Mouse (Mus musculus) MEL (cell line): ENCODE measurements at regions not wholly inside any gene's neighbourhood (a gene's known extent, or its start where the extent isn't known, plus 50 kb on each side); places are given as distances from the start of the nearest gene placed in this dataset.

Experiments used
- DNase-seq: peaks from one replicate; pipeline ENCODE4 v3.0.0; 2011; ENCODE audit warnings: low read depth, low spot score
- H3K27ac ChIP-seq: 2 replicates; pipeline ENCODE4 v1.5.1; 2012; ENCODE audit warnings: low read depth, mild to moderate bottlenecking, control low read depth, low read length, moderate library complexity; ENCODE audit not compliant: control insufficient read depth
- H3K27me3 ChIP-seq, 2 experiments: fragments of 150-350 bp in 1 of 2; sonication (generic) in 1 of 2; 2 replicates each; pipeline ENCODE4 v1.6.1; 2012; ENCODE audit warnings: low read length in 2 of 2, mild to moderate bottlenecking in 2 of 2, improper control_type of control experiment in 1 of 2, moderate library complexity in 1 of 2; ENCODE audit not compliant: insufficient read depth in 2 of 2, control insufficient read depth in 1 of 2
- H3K36me3 ChIP-seq, 2 experiments: 2 replicates each; pipeline ENCODE4 v1.6.1; 2012 to 2014; ENCODE audit warnings: low read length in 2 of 2, improper control_type of control experiment in 1 of 2, inconsistent platforms in 1 of 2, mild to moderate bottlenecking in 1 of 2; ENCODE audit not compliant: insufficient read depth in 2 of 2, control insufficient read depth in 1 of 2
- H3K4me1 ChIP-seq, 2 experiments: fragments of 150-350 bp in 1 of 2; sonication (generic) in 1 of 2; 2 replicates each; pipeline ENCODE4 v1.6.1; 2012; ENCODE audit warnings: low read length in 2 of 2, improper control_type of control experiment in 1 of 2, mild to moderate bottlenecking in 1 of 2; ENCODE audit not compliant: insufficient read depth in 2 of 2, control insufficient read depth in 1 of 2
- H3K4me3 ChIP-seq, 2 experiments: fragments of 150-350 bp in 1 of 2; sonication (generic) in 1 of 2; 2 replicates each; pipeline ENCODE4 v1.5.1; 2012; ENCODE audit warnings: low read depth in 2 of 2, low read length in 2 of 2, mild to moderate bottlenecking in 2 of 2, moderate library complexity in 2 of 2, control low read depth in 1 of 2, improper control_type of control experiment in 1 of 2; ENCODE audit not compliant: control insufficient read depth in 1 of 2, insufficient read depth in 1 of 2
- H3K79me2 ChIP-seq: 2 replicates; pipeline ENCODE4 v1.6.1; 2012; ENCODE audit warnings: mild to moderate bottlenecking, low read length, moderate library complexity; ENCODE audit not compliant: control insufficient read depth, poor library complexity, insufficient read depth
- H3K9ac ChIP-seq: 2 replicates; pipeline ENCODE4 v1.6.1; 2012; ENCODE audit warnings: low read depth, mild to moderate bottlenecking, control low read depth, low read length, moderate library complexity; ENCODE audit not compliant: control insufficient read depth, poor library complexity, severe bottlenecking
- H3K9me3 ChIP-seq: fragments of 150-350 bp; sonication (generic); replicated peaks from 2 replicates; pipeline ENCODE4 v1.6.1; 2012; ENCODE audit warnings: mild to moderate bottlenecking, low read length, improper control_type of control experiment, moderate library complexity; ENCODE audit not compliant: insufficient read depth
- BHLHE40 ChIP-seq: IDR thresholded peaks from 2 replicates; pipeline ENCODE4 v1.6.1; 2012; ENCODE audit warnings: low read depth, mild to moderate bottlenecking, inconsistent platforms, low read length, improper control_type of control experiment, borderline replicate concordance
- CHD1 ChIP-seq: IDR thresholded peaks from 2 replicates; pipeline ENCODE4 v1.6.1; 2012; ENCODE audit warnings: low read depth, mild to moderate bottlenecking, inconsistent platforms, low read length, improper control_type of control experiment
- E2F4 ChIP-seq: IDR thresholded peaks from 2 replicates; pipeline ENCODE4 v1.6.1; 2011; ENCODE audit warnings: low read depth, low read length, improper control_type of control experiment, borderline replicate concordance
- EP300 ChIP-seq, 2 experiments: IDR thresholded peaks; 2 replicates each; pipeline ENCODE4 v1.6.1; 2011; ENCODE audit warnings: improper control_type of control experiment in 2 of 2, low read length in 2 of 2, low read depth in 1 of 2, mild to moderate bottlenecking in 1 of 2
- GABPA ChIP-seq: IDR thresholded peaks from 2 replicates; pipeline ENCODE4 v1.6.1; 2012; ENCODE audit warnings: low read depth, mild to moderate bottlenecking, inconsistent platforms, low read length, improper control_type of control experiment, moderate library complexity
- GATA1 ChIP-seq: IDR thresholded peaks from 2 replicates; pipeline ENCODE4 v1.6.1; 2011; ENCODE audit warnings: low read depth, low read length, improper control_type of control experiment
- KAT2A ChIP-seq: conservative IDR thresholded peaks from 2 replicates; pipeline ENCODE4 v1.6.1; 2012; ENCODE audit warnings: low read depth, low read length, improper control_type of control experiment, inconsistent platforms
- MAX ChIP-seq: IDR thresholded peaks from 2 replicates; pipeline ENCODE4 v1.6.1; 2011; ENCODE audit warnings: low read length, improper control_type of control experiment
- MAZ ChIP-seq: IDR thresholded peaks from 2 replicates; pipeline ENCODE4 v1.6.1; 2012; ENCODE audit warnings: low read depth, mild to moderate bottlenecking, inconsistent platforms, low read length, improper control_type of control experiment
- MEF2A ChIP-seq: IDR thresholded peaks from 2 replicates; pipeline ENCODE4 v1.6.1; 2014; ENCODE audit warnings: low read depth, mild to moderate bottlenecking, inconsistent platforms, low read length, improper control_type of control experiment; ENCODE audit not compliant: poor library complexity, insufficient replicate concordance, severe bottlenecking; ENCODE audit errors: extremely low read depth
- MXI1 ChIP-seq: IDR thresholded peaks from 2 replicates; pipeline ENCODE4 v1.6.1; 2011; ENCODE audit warnings: mild to moderate bottlenecking, low read depth, low read length, improper control_type of control experiment
- MYC ChIP-seq: IDR thresholded peaks from 2 replicates; pipeline ENCODE4 v1.6.1; 2011; ENCODE audit warnings: low read depth, mild to moderate bottlenecking, low read length, improper control_type of control experiment, moderate library complexity
- POLR2AphosphoS2 ChIP-seq: IDR thresholded peaks from 2 replicates; pipeline ENCODE4 v1.6.1; 2011; ENCODE audit warnings: low read length, improper control_type of control experiment
- POLR2AphosphoS5 ChIP-seq: IDR thresholded peaks from 2 replicates; pipeline ENCODE4 v1.6.1; 2012; ENCODE audit warnings: low read depth, borderline replicate concordance, mild to moderate bottlenecking, inconsistent platforms, low read length, moderate library complexity, mixed read lengths
- RAD21 ChIP-seq: IDR thresholded peaks from 2 replicates; pipeline ENCODE4 v1.6.1; 2011; ENCODE audit warnings: mild to moderate bottlenecking, low read depth, low read length, improper control_type of control experiment
- TAL1 ChIP-seq: IDR thresholded peaks from 2 replicates; pipeline ENCODE4 v1.6.1; 2012; ENCODE audit warnings: mild to moderate bottlenecking, inconsistent platforms, low read length, moderate library complexity, mixed read lengths
- USF1 ChIP-seq: IDR thresholded peaks from 2 replicates; pipeline ENCODE4 v1.6.1; 2014; ENCODE audit warnings: low read depth, mild to moderate bottlenecking, inconsistent platforms, low read length, improper control_type of control experiment, moderate library complexity
- USF2 ChIP-seq, 2 experiments: IDR thresholded peaks; 2 replicates each; pipeline ENCODE4 v1.6.1; 2011 to 2012; ENCODE audit warnings: improper control_type of control experiment in 2 of 2, low read length in 2 of 2, borderline replicate concordance in 1 of 2, inconsistent platforms in 1 of 2, low read depth in 1 of 2, mild to moderate bottlenecking in 1 of 2; ENCODE audit not compliant: insufficient read depth in 1 of 2
- ZC3H11A ChIP-seq: IDR thresholded peaks from 2 replicates; pipeline ENCODE4 v1.6.1; 2012; ENCODE audit warnings: low read depth, mild to moderate bottlenecking, inconsistent platforms, low read length, improper control_type of control experiment
- ZKSCAN1 ChIP-seq: IDR thresholded peaks from 2 replicates; pipeline ENCODE4 v1.6.1; 2012; ENCODE audit warnings: low read depth, mild to moderate bottlenecking, inconsistent platforms, low read length, improper control_type of control experiment, moderate library complexity
- ZMIZ1 ChIP-seq: IDR thresholded peaks from 2 replicates; pipeline ENCODE4 v1.6.1; 2012; ENCODE audit warnings: low read depth, mild to moderate bottlenecking, inconsistent platforms, low read length, improper control_type of control experiment, moderate library complexity
- ZNF384 ChIP-seq: IDR thresholded peaks from 2 replicates; pipeline ENCODE4 v1.6.1; 2012; ENCODE audit warnings: low read depth, mild to moderate bottlenecking, inconsistent platforms, low read length, improper control_type of control experiment

DNA sequence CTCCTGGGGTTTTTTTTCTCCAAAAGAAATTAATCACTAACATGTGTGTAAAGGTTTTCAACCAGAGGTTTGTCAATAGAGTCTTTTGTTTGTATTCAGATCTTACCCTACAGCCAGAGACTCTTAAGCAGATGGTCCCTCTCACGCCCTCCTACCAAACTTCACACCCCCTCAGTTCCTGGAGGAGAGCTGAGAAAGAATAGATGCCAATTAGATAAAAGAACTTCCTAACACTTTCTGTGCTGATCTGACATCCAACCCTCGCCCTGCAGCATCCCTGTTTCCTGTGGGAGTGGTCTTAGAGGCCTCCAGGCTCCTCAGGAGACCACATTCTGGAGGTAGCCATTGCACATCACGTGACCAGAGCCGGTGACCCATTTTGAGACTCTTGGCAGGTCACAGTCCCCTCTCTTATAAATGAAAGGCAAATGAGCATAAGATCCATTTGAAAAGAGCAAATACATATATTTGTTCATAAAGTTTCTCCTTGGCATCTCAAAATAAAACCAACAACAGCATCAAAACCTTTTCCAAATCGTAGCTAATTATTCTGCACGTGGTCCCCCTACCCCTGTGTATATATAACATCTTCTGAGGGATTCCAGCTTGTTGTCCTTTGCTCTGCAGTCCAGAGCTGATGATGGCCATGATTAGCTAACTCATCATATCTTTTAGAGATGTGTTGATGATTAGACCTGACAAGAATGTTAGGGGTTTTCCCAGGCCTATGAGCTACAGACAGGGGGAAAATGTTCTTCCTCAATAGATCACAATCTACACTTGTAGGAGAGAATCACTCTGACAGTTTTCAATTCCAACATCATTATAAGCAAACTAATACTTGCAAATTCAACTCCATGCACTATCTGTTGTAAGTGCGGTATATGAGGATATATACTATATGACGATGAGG is 54.4 kb upstream of the Gm6993 start:
- no peak overlapping the region for H3K4me3 ChIP-seq
- H3K4me1 ChIP-seq = no peaks in the 10 kb centered on the region
- no peaks in the 10 kb centered on the region for H3K79me2 ChIP-seq
- TF ChIP-seq MAZ (no peak), EP300 (IDR thresholded peaks at IDR 0.05; ENCODE audit: low read depth in 1 of 2, low read length in 2 of 2) (no peak), USF1 (no peak), ZNF384 (no peak), MAX (no peak), MXI1 (no peak), GABPA (no peak), ZC3H11A (no peak), POLR2AphosphoS5 (no peak), TAL1 (no peak), CHD1 (no peak), RAD21 (no peak), KAT2A (no peak)
- TF ChIP-seq, all 39 proteins: peak for 0
- H3K27ac ChIP-seq = no peak overlapping the region
- no peak for DNase-seq
- no peaks in the 10 kb centered on the region for H3K36me3 ChIP-seq
- no peak overlapping the region for H3K9ac ChIP-seq
- H3K27me3 ChIP-seq = no peaks in the 10 kb centered on the region; a peak in 1 of 4 replicates
- no peaks in the 10 kb centered on the region for H3K9me3 ChIP-seq

DNA sequence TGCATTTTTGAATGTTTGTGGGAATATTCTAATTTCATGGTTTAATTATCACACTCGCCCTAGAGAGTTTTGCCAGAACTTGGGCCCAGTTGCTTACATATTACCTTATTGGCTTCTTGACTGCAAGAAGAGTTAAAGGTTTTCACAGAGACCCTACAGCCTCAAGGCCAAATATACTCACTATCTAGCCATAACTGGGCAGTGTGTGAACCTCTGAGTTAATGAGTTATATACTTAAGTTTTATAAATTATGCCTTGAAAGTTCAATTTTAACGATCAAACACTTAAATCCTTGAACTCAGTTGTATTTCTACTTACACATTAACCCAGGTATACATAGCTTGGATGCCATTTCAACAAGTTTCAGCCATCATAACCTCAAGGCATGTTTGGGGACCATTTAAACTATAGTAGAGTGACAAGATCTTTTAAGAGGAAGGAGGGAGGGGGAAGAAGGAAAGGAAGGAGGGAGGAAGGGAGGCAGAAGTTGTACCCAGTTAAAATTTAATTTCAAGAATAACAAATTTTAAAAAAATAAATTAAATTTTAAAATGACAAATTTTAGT is 52.5 kb upstream of the Gm6993 start:
- TF ChIP-seq BHLHE40 = no peak
- TF ChIP-seq USF2 (IDR thresholded peaks at IDR 0.05; ENCODE audit: borderline replicate concordance in 1 of 2, insufficient read depth in 1 of 2, low read depth in 1 of 2, low read length in 2 of 2) = no peak
- TF ChIP-seq EP300 (IDR thresholded peaks at IDR 0.05; ENCODE audit: low read depth in 1 of 2, low read length in 2 of 2) = no peak
- TF ChIP-seq ZMIZ1 = no peak
- TF ChIP-seq KAT2A = no peak
- no peak for TF ChIP-seq MYC
- TF ChIP-seq ZKSCAN1 = no peak
- no peak for TF ChIP-seq POLR2AphosphoS5
- no peak for TF ChIP-seq MEF2A
- TF ChIP-seq GATA1 = no peak
- TF ChIP-seq TAL1 = no peak
- TF ChIP-seq E2F4 = no peak
- TF ChIP-seq POLR2AphosphoS2 = no peak

More for the DNA sequence above, 52.5 kb upstream of the Gm6993 start:
- H3K27ac ChIP-seq = no peak overlapping the region
- no peaks in the 10 kb centered on the region for H3K9me3 ChIP-seq
- H3K27me3 ChIP-seq = no peaks in the 10 kb centered on the region; a peak in 1 of 4 replicates
- no peak overlapping the region for H3K9ac ChIP-seq
- H3K4me3 ChIP-seq = no peak overlapping the region
- H3K79me2 ChIP-seq = no peaks in the 10 kb centered on the region
- H3K4me1 ChIP-seq = no peaks in the 10 kb centered on the region
- no peaks in the 10 kb centered on the region for H3K36me3 ChIP-seq
- DNase-seq = no peak
